10 mouse cellular contexts compared by ENCODE assay signal in the genomic region with DNA sequence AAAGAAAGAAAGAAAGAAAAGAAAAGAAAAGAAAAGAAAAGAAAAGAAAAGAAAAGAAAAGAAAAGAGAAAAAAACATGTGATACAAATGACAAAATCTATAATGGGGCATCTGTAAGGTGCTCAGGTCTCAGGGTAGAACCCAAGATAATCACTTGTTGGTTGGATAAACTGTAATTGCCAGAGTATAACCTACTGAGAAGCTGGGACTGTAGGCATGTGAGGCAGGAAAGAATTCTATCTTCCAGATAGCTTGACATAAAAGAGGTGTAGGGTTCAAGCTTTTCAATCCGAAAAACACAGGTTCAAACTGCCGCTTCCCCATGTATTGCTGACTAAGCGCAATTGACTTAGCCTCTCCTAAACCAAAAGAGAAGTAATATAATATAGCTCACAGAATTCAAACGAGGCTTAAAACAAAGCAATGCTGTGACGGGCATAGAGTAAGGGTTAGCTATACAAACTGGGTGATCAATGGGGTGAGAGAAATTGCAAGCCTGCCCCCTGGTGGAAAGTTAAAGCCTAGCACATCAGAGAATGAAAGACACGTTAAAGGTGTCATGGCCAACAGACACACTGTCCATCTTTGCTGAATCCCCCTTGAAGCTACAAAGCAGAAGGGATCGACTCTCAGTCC.
DNase-seq lines count a peak whose midpoint lies in the region; ATAC-seq and TF ChIP-seq lines count a peak whose summit lies in the region.
"Had no signal": no experiment of that assay in that cellular context is flagged by ENCODE, and none has a peak within 500 bp of the region (broad histone marks: within the 10 kb centered on the region; RNA-seq: fewer than 3 reads in every experiment).

No protein-coding gene starts in this region.

- TF ChIP-seq CTCF in cerebellum, adult 2 months (IDR thresholded peaks at IDR 0.05; ENCODE audit: borderline replicate concordance, insufficient read depth, low read depth, low read length), result peak; percentile 69
- peak; percentile 94 for TF ChIP-seq CTCF in forebrain, postnatal 0 days (IDR thresholded peaks at IDR 0.05; ENCODE audit: low read depth)

- peak; percentile 92 for ATAC-seq in forebrain, postnatal 0 days
- peak; percentile 78; the same call in 1 of the 2 replicates for ATAC-seq in midbrain, embryonic 14.5 days (ENCODE audit: low FRiP score, low TSS enrichment)

- no peaks in the 10 kb centered on the region for H3K9me3 ChIP-seq in forebrain, postnatal 0 days (ENCODE audit: low read length)
- H3K9me3 ChIP-seq in midbrain, embryonic 14.5 days (ENCODE audit: control insufficient read depth, low read length), result no peaks in the 10 kb centered on the region
- H3K9me3 ChIP-seq: embryonic facial prominence, embryonic 12.5 days had no signal

- H3K9ac ChIP-seq in forebrain, postnatal 0 days, result no peak overlapping the region
- H3K9ac ChIP-seq in midbrain, embryonic 14.5 days (replicated peaks; ENCODE audit: low read length), result no peak overlapping the region
- H3K9ac ChIP-seq: embryonic facial prominence, embryonic 12.5 days had no signal

- TF ChIP-seq POLR2A in cerebellum, adult 2 months (IDR thresholded peaks at IDR 0.05; ENCODE audit: borderline replicate concordance, insufficient read depth, low read length), result no peak

- no peaks in the 10 kb centered on the region for H3K27me3 ChIP-seq in cerebellum, adult 2 months (ENCODE audit: control insufficient read depth, insufficient read depth, low read length)
- no peaks in the 10 kb centered on the region for H3K27me3 ChIP-seq in forebrain, postnatal 0 days (ENCODE audit: insufficient read depth, low read length)
- no peaks in the 10 kb centered on the region for H3K27me3 ChIP-seq in midbrain, embryonic 14.5 days (ENCODE audit: control insufficient read depth, insufficient read depth, low read length)
- H3K27me3 ChIP-seq: embryonic facial prominence, embryonic 12.5 days had no signal

- H3K4me2 ChIP-seq in forebrain, postnatal 0 days (ENCODE audit: low read depth), result no peak overlapping the region
- H3K4me2 ChIP-seq in midbrain, embryonic 14.5 days (ENCODE audit: low read length), result peak overlapping the region; percentile 31; the same call in 1 of the 2 replicates
- H3K4me2 ChIP-seq: embryonic facial prominence, embryonic 12.5 days had no signal

- H3K36me3 ChIP-seq in forebrain, postnatal 0 days (ENCODE audit: insufficient read depth), result no peaks in the 10 kb centered on the region
- no peaks in the 10 kb centered on the region for H3K36me3 ChIP-seq in midbrain, embryonic 14.5 days (ENCODE audit: control insufficient read depth, insufficient read depth, low read length)
- H3K36me3 ChIP-seq: embryonic facial prominence, embryonic 12.5 days had no signal

- peaks cover 9% of the 10 kb centered on the region for H3K4me1 ChIP-seq in cerebellum, adult 2 months (ENCODE audit: control insufficient read depth, insufficient read depth, low read length)
- no peaks in the 10 kb centered on the region for H3K4me1 ChIP-seq in forebrain, postnatal 0 days (ENCODE audit: insufficient read depth)
- no peaks in the 10 kb centered on the region for H3K4me1 ChIP-seq in midbrain, embryonic 14.5 days (ENCODE audit: control insufficient read depth, insufficient read depth, low read length)

- DNase-seq in urinary bladder, postnatal 14 days (ENCODE audit: low spot score), result peak; percentile 58
- DNase-seq in urinary bladder, postnatal 10 days (ENCODE audit: low spot score), result no peak
- DNase-seq in cerebellum, adult 2 months, result peak; percentile 75 to 79
- DNase-seq in forebrain, postnatal 0 days, result peak; percentile 85
- DNase-seq in kidney, adult 11 months, result peak; percentile 13
- DNase-seq in left cerebral cortex, postnatal 36 days (ENCODE audit: low spot score in 2 of 2), result peak; percentile 45 to 65
- DNase-seq in midbrain, embryonic 14.5 days, result peak; percentile 88
- peak; percentile 17 for DNase-seq in spleen, adult 12 weeks (ENCODE audit: low spot score)

- 23% methylated on average over 7 of the region's 7 CpGs for WGBS in cerebellum, adult 2 months
- 24% methylated on average over 7 of the region's 7 CpGs for WGBS in forebrain, postnatal 0 days
- WGBS in midbrain, embryonic 14.5 days, result 22% methylated on average over 7 of the region's 7 CpGs

- intact Hi-C loops in left cerebral cortex, postnatal 36 days (cut with DNase I), result loop anchor here (2.0 to 5.0 kb wide), 3 partner anchors 429 to 785 kb away; no protein-coding TSS in a partner anchor

- H3K4me3 ChIP-seq in cerebellum, adult 2 months (replicated peaks; ENCODE audit: insufficient read depth, low read depth, low read length), result no peak overlapping the region
- no peak overlapping the region for H3K4me3 ChIP-seq in forebrain, postnatal 0 days (ENCODE audit: low read depth, low read length)
- no peak overlapping the region for H3K4me3 ChIP-seq in midbrain, embryonic 14.5 days (replicated peaks; ENCODE audit: low read depth, low read length)
- H3K4me3 ChIP-seq: embryonic facial prominence, embryonic 12.5 days had no signal

- no peak overlapping the region for H3K27ac ChIP-seq in cerebellum, adult 2 months (ENCODE audit: insufficient read depth, low read length)
- no peak overlapping the region for H3K27ac ChIP-seq in forebrain, postnatal 0 days (ENCODE audit: low read depth, low read length)
- 0 out of 2 replicates have a peak overlapping the region, but pooled peaks have one; percentile 1 for H3K27ac ChIP-seq in midbrain, embryonic 14.5 days (replicated peaks; ENCODE audit: low read depth, low read length)
- H3K27ac ChIP-seq: embryonic facial prominence, embryonic 12.5 days; macrophage had no signal
